Mouse (Mus musculus): ENCODE results near the gene Gpatch8.

Gene Gpatch8

DNA sequence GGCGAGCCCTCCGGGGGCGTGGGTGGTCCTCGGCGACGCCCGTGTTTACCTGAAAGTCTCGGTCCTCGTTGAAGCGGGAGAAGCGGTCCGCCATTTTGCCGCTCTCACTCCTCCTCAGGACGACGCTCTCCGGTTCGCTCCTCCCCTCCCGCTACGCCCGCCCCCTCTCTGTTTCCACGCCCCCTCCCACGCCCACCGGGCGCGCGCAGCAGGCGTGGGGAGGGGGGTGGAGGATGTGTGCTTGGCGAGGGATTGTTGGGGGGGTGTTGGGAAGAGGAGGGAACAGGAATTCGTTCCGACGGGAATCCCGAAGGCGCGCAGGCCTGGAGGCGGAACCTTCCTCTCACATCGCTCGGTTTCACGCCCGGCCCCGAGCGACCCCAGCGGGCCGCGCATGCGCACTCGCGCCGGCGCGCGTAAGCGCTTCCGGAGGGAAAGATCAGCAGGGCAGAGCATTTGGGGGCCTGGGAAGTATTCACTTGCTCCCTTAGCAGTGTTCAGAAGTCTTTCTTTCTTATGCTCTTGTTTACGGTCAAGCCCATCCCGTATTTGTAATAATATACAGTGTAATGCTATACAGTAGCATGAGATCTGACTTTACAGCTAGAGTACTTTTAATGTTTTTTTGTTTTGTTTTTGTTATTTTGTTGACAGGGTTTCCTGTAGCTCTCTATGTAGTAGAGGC is at the start of gene Gpatch8:
Gpatch8 (minus strand) TSS at position 362 of the 685 bp plus-strand sequence.
- peak; percentile 90 to 93 for DNase-seq (ENCODE audit: low spot score in 2 of 2)

- peak; percentile 32 to 43 for DNase-seq (ENCODE audit: low spot score in 2 of 2)
Observed at GRCm38 (mm10) chr11:102604777-102605552, 48.8 kb upstream of the Gpatch8 start.

DNA sequence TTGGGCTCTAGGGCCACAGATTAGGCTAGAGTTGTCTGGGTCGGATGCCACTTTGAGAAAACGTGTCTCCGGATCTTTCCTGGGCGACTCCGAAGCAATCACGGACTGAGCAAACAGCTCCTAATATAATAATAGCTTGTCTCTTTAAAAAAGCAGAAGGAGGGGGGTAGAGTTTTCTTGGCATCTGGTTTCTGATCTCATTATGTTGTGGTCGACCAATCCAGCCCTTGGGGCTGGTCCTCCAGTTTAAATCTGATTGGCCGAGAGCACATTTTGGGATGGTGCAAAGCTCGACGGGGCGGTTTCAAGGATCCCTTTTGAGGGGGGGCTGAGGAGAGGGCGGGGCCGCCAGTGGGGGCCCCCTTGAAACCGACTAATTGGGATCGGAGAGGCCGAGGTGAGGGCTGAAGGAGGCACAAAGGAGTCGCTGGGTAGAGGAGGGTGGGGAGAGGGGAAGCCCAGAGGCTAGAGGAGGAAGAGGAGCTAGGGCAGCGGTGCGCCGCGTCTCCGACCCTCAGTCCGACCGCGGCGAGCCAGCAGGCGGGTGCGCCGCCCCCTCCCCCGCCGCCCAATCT is 47.9 kb upstream of the Gpatch8 start, which contains the start of gene Fzd2:
Fzd2 (plus strand) TSS at position 387 of the 575 bp plus-strand sequence.
- peak; percentile 70 to 88 for DNase-seq (ENCODE audit: low spot score in 2 of 2)

DNA sequence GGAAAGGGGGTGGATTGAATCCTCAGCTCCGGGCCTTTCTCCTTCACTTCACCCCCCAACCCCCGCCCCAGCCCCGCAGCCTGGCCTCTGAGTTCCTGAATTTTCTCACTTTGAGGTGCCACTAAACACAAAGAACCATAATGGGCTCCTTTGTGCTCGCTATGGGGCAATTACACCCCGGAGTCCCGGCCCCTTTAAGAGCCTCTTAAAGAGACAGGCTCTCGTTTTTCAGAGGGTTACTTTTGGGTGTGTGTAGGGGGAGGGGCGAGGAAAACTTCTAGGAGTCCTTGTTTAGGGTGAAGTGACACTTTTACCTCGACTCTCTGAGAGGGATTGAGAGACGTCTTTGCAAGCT is 47.3 kb upstream of the Gpatch8 start:
- peak; percentile 44 to 64 for DNase-seq (ENCODE audit: low spot score in 2 of 2)

GRCm38 (mm10) chr11:102602816-102603495 is 46.8 kb upstream of the Gpatch8 start:
- no peak for DNase-seq (ENCODE audit: low spot score in 2 of 2)

GRCm38 (mm10) chr11:102599912-102600311 is 43.7 kb upstream of the Gpatch8 start:
- no peak for DNase-seq (ENCODE audit: low spot score in 2 of 2)

DNA sequence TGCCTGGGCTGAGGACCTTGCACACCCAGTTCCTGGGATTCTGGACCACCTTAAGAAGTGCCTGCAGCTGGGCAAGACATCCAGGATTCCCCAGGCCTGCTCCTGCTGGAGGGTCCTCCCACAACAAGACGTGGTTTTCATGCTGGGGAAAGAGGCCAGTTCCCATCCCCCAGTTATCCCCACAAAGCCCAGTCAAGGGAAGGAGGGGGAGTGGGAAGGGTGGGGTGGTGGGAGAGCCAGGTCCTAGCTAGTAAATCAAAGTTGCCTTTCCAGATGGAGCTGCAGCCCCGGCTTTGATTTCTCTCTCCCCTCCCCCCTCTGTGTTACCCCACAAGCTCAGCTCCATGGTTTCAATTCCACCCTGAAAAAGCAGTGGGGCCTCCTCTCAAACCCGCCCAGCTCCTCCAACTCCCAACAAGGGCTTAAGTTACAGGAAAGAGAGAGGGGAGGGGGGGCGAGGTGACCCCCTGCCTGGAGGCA is 39.2 kb upstream of the Gpatch8 start:
- DNase-seq (ENCODE audit: low spot score in 2 of 2) = no peak

- DNase-seq (ENCODE audit: low spot score in 2 of 2) = no peak
Observed at GRCm38 (mm10) chr11:102587554-102587953, 31.4 kb upstream of the Gpatch8 start.

DNA sequence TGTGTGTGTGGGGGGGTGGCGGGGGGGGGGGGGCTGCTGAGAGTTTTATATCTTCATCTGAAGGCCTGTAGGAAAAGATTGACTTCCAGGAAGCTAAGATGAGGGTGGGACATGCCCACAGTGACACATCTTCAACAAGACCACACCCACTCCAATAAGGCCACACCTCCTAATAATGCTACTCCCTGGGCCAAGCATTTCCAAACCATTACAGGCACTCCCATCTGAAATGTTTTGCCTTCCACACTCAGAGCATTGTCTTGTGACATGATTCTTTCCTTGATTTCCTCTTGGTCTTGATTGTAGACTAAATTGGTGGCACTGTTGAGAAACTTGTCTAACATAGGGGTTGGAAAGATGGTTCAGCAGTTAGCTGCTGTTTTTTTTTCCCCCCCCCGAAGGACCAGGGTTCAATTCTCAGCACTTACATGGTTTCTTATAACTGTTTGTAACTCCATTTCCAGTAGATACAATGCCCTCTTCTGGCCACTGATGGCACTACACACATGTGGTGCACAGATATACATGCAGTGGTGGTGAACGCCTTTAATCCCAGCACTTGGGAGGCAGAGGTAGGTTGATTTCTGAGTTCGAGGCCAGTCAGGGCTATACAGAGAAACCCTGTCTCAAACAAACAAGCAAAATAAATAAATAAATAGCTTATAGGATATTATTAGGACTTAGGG is 30.4 kb upstream of the Gpatch8 start:
- DNase-seq (ENCODE audit: low spot score in 2 of 2) = no peak

DNA sequence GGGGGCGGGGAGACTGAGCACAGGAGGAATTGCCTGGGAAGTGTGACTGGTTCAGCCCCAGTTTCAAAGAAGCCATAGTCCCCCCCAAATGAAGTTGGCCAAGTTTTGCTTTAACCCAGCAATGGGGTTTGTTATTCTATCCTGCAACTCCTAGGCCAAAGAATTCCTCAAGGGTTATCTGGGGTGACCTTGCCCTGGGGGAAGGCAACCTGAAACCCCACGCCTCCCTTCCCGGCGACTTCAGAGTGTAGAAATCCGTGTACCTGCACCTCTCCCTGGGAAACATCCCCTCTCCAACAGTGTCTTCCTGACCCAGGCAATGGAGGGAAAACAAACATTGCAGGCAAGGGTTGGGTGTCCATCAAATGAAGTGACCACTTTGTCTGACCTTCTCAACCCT is 26.5 kb upstream of the Gpatch8 start:
- no peak for DNase-seq (ENCODE audit: low spot score in 2 of 2)

GRCm38 (mm10) chr11:102582016-102582610 is 25.9 kb upstream of the Gpatch8 start:
- DNase-seq (ENCODE audit: low spot score in 2 of 2) = no peak

DNA sequence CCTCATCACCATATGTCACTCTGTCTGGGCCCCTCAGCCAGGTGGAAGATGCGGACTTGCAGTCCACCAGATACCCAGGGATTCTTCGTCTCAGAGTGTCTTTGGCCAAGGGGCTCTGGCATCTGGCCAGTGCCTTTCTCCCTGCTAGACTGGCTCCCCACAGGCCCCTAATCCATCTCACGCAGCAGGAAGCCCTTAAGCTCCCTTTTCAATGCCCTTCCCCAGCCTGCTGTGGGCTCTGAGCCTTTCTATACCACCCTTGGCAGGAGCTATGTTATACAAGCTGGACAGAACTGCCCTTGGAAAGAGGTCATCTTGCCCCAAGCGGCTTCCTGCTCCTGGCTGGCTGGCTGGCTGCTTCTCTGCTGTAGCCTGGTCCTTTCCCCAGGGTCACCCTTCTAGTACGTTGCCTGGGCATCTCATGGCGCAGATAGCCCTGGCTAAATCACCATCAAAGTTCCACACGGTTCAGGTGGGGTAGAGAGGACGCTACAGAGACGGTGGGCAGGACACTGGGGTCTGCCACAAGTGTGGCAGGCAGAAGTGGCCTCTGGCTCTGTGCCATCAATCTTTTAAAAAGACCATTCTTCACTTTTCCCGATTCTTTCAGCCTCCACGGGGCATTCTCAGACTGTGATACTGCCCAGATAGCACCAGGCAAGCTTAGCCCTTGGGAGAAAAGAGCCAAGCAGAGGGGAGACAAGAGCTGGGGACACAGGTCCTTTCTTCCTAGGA is 25.3 kb upstream of the Gpatch8 start:
- DNase-seq (ENCODE audit: low spot score in 2 of 2) = no peak

DNA sequence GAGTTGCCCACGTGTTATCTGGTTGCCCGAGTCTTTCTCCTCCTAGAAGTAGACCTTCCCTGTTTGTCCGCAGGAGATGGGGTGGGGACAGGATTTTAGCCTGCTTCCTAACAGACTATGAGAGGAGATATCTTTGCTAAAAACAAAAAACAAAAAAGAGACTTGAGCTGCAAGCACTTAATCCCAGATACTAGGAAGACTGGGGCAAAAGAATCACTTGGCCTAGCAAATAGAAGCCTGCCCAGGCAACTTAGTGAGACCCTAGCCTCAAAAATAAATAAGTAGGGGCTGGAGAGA is 23.8 kb upstream of the Gpatch8 start:
- no peak for DNase-seq (ENCODE audit: low spot score in 2 of 2)

DNA sequence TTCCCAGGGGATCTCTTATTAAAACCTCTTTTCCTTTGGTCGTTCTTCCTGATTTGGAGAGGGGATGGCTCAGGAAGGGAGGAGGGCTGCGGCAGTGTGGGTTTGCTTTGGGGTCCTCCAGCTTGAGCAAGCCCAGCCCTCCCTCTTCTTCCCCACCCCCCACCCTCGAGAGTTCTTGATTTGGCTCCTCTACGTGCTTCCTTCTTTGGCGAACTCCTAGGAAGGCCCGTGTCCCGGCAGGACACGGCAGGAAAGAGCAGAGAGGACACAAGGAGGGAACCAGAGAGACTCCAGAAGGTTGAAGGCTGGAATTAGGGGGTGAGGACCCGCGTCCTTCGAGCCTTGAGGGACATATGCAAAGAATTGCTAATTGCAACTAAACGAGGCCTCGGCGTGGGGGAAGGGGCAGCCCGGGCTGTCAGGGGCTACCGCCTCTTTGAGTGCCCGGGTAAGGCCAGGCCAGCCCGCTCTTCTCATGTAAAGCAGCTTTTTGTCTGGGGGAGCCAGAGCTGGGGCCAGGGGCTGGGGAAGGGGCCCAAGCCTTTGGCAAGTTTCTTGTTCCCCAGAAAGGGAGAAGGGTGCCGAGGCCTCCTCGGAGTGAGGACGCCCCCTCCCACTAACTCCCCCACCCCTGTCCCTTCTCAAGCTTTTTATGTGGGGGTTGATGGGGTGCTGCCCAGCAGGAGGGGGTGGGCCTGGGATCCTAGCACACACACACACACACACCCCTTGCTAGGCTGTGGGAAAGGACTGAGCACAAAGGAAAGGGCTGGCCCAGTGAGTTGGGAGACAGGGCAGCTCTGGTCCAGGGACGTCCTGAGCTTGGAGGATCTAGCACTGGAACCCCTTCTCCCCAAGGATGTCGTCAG is 23.2 kb upstream of the Gpatch8 start, which contains the start of gene Gm11627:
Gm11627 (minus strand) TSS at position 297 of the 869 bp plus-strand sequence.
- DNase-seq (ENCODE audit: low spot score in 2 of 2) = no peak

DNA sequence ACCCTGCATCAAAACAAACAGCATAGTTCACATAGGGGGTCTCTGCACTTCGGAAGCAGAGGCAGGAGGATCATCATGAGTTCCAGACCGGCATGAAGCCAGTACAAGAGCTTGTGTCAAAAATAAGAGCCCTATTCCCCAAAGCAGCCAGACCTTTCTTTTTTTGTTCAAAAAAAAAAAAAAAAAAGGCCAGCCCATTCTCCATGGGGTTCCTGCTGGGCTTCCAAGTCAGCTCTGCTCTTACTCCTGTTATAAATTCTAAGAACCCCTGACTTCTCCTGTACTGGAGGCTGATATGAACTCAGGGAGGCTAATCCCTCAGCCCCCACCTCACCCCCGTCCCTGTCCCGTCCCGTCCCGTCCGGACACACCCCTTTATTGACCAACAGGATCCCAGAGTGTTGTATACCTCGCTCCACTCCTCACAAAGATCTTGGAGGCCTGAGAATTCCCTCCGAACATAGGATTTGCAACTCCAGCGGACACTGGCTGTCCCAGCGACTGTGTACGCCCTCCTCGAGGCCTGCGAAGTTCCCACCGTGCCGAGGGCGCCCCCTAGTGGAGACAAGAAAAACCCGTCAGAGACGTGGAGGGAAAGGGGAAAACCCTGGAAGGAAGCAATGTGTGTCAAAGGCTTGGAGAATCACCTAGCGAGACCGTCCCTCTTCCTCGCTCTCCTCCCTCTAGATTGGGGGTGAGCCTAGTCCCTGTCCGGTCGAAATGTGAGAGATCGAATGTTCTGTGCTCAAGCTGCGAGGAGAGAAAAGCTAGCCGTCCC is 22.3 kb upstream of the Gpatch8 start:
- DNase-seq (ENCODE audit: low spot score in 2 of 2) = peak; percentile 77 to 83

- DNase-seq (ENCODE audit: low spot score in 2 of 2) = no peak
Observed at GRCm38 (mm10) chr11:102576050-102576754, 20.0 kb upstream of the Gpatch8 start.

DNA sequence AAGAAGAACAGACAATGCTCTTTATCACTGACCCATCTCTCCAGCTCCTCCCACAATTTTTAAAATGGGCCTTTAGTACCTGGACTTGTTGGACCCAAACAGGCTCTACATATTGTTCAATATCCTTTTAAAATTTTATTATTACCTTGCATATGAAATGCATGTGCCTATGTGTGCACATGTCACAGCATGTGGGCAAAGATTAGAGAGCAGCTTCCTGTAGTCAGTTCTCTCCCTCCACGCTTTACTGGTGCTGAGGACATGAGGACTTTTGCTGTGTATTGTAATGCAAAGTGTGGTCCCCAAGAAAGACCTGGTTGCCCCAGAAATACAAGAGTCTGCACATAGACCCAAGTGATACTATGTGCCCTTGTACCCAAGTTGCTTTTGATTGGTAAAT is 18.8 kb upstream of the Gpatch8 start:
- no peak for DNase-seq (ENCODE audit: low spot score in 2 of 2)
